Mouse (Mus musculus): ENCODE results near the gene Pakap.

DNA sequence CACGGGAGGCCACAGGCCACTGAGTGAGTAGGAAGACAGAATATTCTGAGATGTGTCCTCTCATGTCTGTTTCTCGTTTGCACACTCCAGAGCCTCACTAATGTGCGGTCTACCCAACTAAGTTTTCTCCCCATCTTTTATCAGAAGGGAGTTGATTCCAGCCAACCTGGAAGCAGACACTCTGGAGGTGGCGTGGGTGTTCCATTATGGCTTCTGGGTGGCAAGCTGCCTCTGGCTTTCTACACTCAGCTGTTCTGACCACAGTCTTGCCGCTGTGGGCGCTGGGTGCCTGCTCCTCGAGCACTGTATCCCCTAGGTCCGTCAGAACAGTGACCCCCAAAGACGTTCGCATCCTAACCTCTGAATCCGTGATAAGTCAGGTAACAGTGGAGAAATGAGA is 115.0 kb downstream of the Pakap start:
- TF ChIP-seq POLR2A (IDR thresholded peaks at IDR 0.05; ENCODE audit: extremely low read depth, insufficient read depth, low read length) = no peak
- TF ChIP-seq CTCF (IDR thresholded peaks at IDR 0.05; ENCODE audit: low read depth, low read length) = no peak

Measured in liver, adult 2 months (tissue).